Mouse (Mus musculus): ENCODE data around the gene Il34. TPM values are rescaled to one million over a fixed set of nuclear protein-coding genes. Genes with fewer than 3 reads are reported as not detected.

Gene Il34
- total RNA-seq, 2 experiments from 2014 or later = not detected

GRCm38 (mm10) chr8:110811116-110811515, 5.4 kb upstream of the Il34 start:
- ATAC-seq (replicated peaks; ENCODE audit: poor library complexity) = no peak

DNA sequence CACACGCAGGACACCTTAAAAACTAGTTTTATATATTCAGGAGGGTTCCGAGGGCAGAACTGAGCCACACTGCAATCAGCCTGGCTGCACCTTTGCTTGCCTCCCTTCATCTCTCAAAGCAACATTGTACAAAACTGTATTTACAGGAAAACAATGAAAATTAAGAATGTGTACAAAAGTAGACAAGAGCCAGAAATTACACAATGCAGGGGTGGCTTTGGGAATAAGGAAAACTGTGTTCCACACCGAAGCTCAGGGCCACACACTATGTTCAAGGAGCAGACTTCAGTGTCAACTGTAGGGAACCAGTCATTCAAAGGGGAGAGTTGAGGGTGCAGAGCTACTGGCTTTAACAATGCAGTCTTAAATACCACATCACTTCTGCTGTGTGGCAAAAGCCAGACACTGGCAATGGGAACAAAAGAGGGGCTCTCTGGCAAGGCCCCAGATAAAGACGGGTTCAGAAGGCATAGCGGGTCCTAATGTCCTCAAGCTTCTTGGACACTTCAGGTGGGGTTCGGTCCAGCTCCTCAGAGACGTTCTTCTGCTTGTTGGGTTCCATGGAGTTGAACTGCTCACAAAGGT, 4.8 kb upstream of the Il34 start:
- ATAC-seq (replicated peaks; ENCODE audit: poor library complexity) = no peak

GRCm38 (mm10) chr8:110809831-110810230, 4.1 kb upstream of the Il34 start:
- no peak for ATAC-seq (replicated peaks; ENCODE audit: poor library complexity)

DNA sequence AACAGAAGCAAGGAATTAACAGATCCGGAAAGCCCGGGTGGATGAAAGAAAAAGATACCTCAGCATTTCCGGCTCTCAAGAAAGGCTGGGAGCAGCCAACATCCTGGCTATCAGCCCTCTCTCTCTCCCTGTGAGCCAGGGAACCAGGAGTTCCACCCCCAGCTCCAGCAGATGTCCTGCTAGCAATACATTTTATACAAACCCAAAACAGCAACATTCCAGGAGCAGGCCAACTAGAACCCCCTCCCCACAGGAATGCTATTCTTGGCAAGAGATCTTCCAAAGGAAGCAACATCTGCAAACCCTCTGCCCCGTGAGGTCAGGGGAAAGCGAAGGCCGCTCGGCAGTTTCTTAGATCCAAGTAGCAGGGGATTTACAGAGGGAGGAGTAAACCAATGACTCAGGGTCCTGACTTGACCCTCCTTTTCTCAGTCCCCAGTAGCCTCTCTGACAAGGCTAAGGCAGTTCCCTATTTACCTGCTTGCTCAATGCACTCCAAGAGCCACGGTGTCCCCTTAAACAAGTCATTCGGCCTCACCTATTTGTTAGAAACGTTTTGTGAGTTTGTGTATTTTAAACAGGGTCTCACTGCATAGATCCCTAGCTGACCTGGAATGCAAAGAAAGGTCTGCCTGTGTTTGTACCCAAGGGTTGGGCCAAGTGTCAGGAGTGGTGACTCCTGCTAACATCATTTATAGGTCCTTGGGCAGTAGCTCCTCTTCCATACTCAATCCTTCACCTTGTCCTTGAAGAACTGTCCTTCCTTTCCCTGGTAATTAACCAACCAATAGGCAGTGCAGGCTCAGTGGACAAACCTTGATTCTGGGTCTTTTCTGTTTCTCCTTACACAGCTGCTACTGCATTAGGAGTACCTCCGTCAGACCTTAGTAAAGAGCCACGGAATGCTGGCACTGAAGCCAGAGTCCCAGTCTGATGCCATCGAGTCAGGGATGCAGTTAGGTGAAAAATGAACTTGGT, 3.1 kb upstream of the Il34 start:
- ATAC-seq (replicated peaks; ENCODE audit: poor library complexity) = no peak

- no peak for ATAC-seq (replicated peaks; ENCODE audit: poor library complexity)
Observed at GRCm38 (mm10) chr8:110806146-110806545, 422 bp upstream of the Il34 start.

DNA sequence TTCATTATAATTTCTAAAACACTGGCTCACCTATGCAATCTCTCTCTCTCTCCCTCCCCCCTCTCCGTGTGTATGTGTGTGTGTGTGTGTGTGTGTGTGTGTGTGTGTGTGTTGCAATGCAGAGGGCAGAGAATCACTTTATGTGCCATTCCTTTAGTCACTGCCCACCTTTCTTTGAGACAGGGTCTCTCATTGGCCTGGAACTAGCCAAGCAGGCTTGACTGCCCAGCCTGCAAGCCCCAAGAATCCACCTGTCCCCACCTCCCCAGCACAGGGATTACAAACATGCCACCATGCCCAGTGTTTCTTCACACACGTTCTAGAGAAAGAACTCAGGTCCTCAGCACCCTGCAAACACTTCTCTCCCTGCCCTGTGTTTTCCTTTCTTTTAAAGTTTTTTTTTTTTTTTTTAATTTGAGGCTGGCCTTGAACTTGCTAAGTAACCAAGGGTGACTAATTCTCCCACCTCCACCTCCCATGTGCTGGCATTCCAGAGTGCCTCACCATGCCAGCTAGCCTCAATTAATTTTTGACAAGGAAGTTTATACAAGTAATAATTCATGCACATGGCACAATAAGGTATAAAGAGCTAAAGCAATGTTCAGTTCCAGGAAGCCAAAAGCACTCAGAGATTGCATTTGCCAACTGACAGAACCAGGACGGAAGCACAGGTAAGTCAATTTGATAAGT, 754 bp downstream of the Il34 start:
- no peak for ATAC-seq (replicated peaks; ENCODE audit: poor library complexity)

DNA sequence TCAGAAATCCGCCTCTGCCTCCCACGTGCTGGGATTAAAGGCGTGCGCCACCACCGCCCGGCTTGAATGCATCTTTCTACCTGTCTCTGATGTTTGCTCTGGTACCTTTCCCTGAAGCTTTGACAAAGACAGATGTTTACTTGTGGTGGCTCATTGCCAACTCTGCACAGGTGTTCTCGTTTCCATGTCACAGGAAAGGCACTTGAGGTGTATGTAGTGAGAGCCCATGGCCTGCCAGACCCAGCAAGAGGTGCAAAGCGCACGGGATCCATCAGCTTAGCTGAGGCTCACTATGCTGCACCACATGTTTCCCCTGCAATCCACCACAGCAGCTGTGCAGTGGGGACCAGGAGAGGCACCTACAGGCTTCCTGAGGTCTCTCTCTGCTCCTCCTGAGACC, 1.9 kb downstream of the Il34 start:
- no peak for ATAC-seq (replicated peaks; ENCODE audit: poor library complexity)

GRCm38 (mm10) chr8:110802988-110803387, 2.7 kb downstream of the Il34 start:
- ATAC-seq (replicated peaks; ENCODE audit: poor library complexity) = no peak

- ATAC-seq (replicated peaks; ENCODE audit: poor library complexity) = peak; percentile 68
Observed at GRCm38 (mm10) chr8:110797086-110797485, 8.6 kb downstream of the Il34 start.

DNA sequence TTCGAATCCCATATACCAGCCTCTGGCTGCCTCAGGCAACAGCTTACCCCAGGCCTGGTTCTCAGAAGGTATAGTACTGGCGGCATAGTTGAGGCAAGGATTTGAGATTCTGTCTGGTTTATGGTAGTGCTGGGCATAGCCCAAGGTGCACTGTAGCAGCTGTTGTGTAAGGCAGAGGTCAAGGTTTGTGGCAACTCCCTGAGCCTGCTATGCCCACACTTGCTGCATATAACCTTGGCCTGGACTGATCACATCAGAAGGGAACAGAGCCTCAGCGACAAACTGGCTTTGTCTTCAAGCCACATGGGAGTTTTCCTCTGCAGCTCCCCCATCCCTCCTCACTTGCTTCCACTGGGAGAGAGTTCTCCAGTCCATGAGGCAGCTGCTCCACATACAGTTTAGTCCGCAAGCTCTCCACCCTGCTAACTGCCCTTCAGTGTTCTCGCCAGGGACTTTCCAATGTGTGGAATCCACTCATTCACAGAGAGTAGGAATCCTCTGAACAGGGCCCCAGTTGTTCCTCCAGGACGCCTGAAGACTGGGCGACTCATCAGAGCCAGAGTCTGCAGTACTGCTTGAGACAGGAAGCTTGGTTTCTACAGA, 11.3 kb downstream of the Il34 start:
- ATAC-seq (replicated peaks; ENCODE audit: poor library complexity) = no peak

DNA sequence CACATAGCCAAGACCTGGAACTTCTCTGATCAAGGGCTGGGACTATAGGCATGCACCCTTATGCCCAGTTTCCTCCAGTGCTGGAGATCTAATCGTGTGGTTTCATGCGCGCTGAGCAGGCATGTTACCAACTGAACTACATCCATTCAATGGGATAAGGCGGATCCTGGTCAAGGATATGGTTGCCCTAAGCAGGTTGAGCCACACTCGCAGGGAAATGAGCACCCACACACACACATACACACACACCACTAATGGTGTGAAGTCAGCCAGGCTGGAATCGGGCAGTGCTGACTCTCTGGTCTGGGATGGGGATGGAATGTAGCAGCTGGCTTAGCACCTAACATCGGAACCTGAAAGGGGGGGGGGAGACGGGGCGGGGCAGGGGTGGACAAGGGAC, 11.8 kb downstream of the Il34 start:
- ATAC-seq (replicated peaks; ENCODE audit: poor library complexity) = no peak

GRCm38 (mm10) chr8:110793511-110793910, 12.2 kb downstream of the Il34 start:
- no peak for ATAC-seq (replicated peaks; ENCODE audit: poor library complexity)

- ATAC-seq (replicated peaks; ENCODE audit: poor library complexity) = no peak
Observed at GRCm38 (mm10) chr8:110792574-110793200, 13.0 kb downstream of the Il34 start.

GRCm38 (mm10) chr8:110791164-110791563, 14.6 kb downstream of the Il34 start:
- ATAC-seq (replicated peaks; ENCODE audit: poor library complexity) = no peak

- ATAC-seq (replicated peaks; ENCODE audit: poor library complexity) = no peak
Observed at GRCm38 (mm10) chr8:110790270-110790669, 15.5 kb downstream of the Il34 start.

GRCm38 (mm10) chr8:110789571-110789970, 16.2 kb downstream of the Il34 start:
- ATAC-seq (replicated peaks; ENCODE audit: poor library complexity) = no peak

- no peak for ATAC-seq (replicated peaks; ENCODE audit: poor library complexity)
Observed at GRCm38 (mm10) chr8:110788981-110789380, 16.7 kb downstream of the Il34 start.

GRCm38 (mm10) chr8:110787411-110787954, 18.2 kb downstream of the Il34 start:
- ATAC-seq (replicated peaks; ENCODE audit: poor library complexity) = no peak

- no peak for ATAC-seq (replicated peaks; ENCODE audit: poor library complexity)
Observed at GRCm38 (mm10) chr8:110786934-110787333, 18.8 kb downstream of the Il34 start.

GRCm38 (mm10) chr8:110786501-110786900, 19.2 kb downstream of the Il34 start:
- peak; percentile 64 for ATAC-seq (replicated peaks; ENCODE audit: poor library complexity)
